Mouse (Mus musculus): ENCODE measurements at regions not wholly inside any gene's neighbourhood (a gene's known extent, or its start where the extent isn't known, plus 50 kb on each side); places are given as distances from the start of the nearest gene placed in this dataset.

GRCm38 (mm10) chr3:70682965-70683767, 675.8 kb downstream of the Otol1 start:
- no peak overlapping the region for H3K27ac ChIP-seq (replicated peaks)
- H3K4me1 ChIP-seq: 0 out of 2 replicates have a peak, but pooled peaks cover 2% of the 10 kb centered on the region
- H3K27me3 ChIP-seq: no peaks in the 10 kb centered on the region
- no peak overlapping the region for H3K4me2 ChIP-seq (replicated peaks)
- no peaks in the 10 kb centered on the region for H3K9me3 ChIP-seq
- no peak overlapping the region for H3K4me3 ChIP-seq
- ATAC-seq (replicated peaks): peak; percentile 63
- H3K9ac ChIP-seq (replicated peaks): no peak overlapping the region
- no peaks in the 10 kb centered on the region for H3K36me3 ChIP-seq
- WGBS: 32% methylated on average over 2 of the region's 2 CpGs

DNA sequence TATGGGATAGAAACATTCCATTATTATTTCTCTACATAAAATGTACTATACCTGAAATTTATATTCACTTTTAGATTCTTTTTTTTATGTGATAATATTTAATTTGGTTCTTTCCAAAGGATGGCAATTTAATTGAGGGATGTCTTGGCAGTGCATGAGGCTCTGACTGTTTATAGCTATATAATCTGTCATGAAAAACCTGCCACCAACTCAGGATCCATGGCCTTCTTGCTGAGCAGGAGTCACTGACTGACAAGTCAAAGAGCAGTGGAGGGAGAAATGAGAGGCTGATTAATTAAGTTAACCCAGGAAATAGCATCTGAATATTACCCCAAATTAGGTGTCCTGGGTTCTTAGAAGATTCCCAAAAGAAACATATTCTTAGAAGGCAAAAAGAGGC, 676.8 kb downstream of the Otol1 start:
- Histone ChIP-seq H3K4me1 (0 out of 2 replicates have a peak, but pooled peaks cover 2% of the 10 kb centered on the region), H3K9me3 (no peaks in the 10 kb centered on the region), H3K9ac (replicated peaks) (no peak overlapping the region), H3K27ac (replicated peaks) (no peak overlapping the region), H3K36me3 (no peaks in the 10 kb centered on the region), H3K4me2 (replicated peaks) (no peak overlapping the region), H3K27me3 (no peaks in the 10 kb centered on the region), H3K4me3 (no peak overlapping the region)
- no peak for ATAC-seq (replicated peaks)

All from forebrain, embryonic 15.5 days (tissue).